Mouse (Mus musculus) kidney, postnatal 0 days (tissue): ENCODE measurements around the gene B4galt1. TPM values are rescaled to one million over a fixed set of nuclear protein-coding genes. Genes with fewer than 3 reads are reported as not detected.

Experiments
- ATAC-seq: fragments of 200-750 bp; cut with Nextera tagmentation; replicated peaks from 2 replicates; pipeline ENCODE4 v1.8.0; 2017; ENCODE audit warnings: low read depth, moderate number of reproducible peaks, moderate TSS enrichment, moderate library complexity; ENCODE audit not compliant: low FRiP score
- DNase-seq: peaks from one replicate; pipeline ENCODE4 v3.0.0-alpha.2; 2016; ENCODE audit warnings: low spot score
- H3K27ac ChIP-seq: fragments of 300-500 bp; sonication (generic); 2 replicates; pipeline ENCODE4 v1.5.1; 2014; ENCODE audit warnings: mild to moderate bottlenecking
- H3K27me3 ChIP-seq: fragments of 300-500 bp; sonication (generic); 2 replicates; pipeline ENCODE4 v1.6.1; 2014; ENCODE audit warnings: low read length, mixed read lengths; ENCODE audit not compliant: insufficient read depth
- H3K36me3 ChIP-seq: fragments of 300-500 bp; sonication (generic); 2 replicates; pipeline ENCODE4 v1.6.1; 2014; ENCODE audit warnings: low read length, mixed read lengths; ENCODE audit not compliant: insufficient read depth
- H3K4me1 ChIP-seq: fragments of 300-500 bp; sonication (generic); replicated peaks from 2 replicates; pipeline ENCODE4 v1.6.1; 2014; ENCODE audit warnings: antibody characterized with exemption, low read length, mixed read lengths; ENCODE audit not compliant: insufficient read depth
- H3K4me2 ChIP-seq: fragments of 300-500 bp; sonication (generic); 2 replicates; pipeline ENCODE4 v1.6.1; 2014; ENCODE audit warnings: mild to moderate bottlenecking, low read length, moderate library complexity, mixed read lengths
- H3K4me3 ChIP-seq: fragments of 300-500 bp; sonication (generic); replicated peaks from 2 replicates; pipeline ENCODE4 v1.5.1; 2014; ENCODE audit warnings: low read depth, low read length
- H3K9ac ChIP-seq: fragments of 300-500 bp; sonication (generic); 2 replicates; pipeline ENCODE4 v1.6.1; 2014; ENCODE audit warnings: low read depth, low read length
- H3K9me3 ChIP-seq: fragments of 300-500 bp; sonication (generic); replicated peaks from 2 replicates; pipeline ENCODE4 v1.6.1; 2016; ENCODE audit warnings: low read length, inconsistent platforms, mixed read lengths
- CTCF ChIP-seq: IDR thresholded peaks from 2 replicates; pipeline ENCODE4 v1.5.1; 2016; ENCODE audit warnings: antibody characterized with exemption, low read depth, mild to moderate bottlenecking, moderate library complexity
- WGBS: fragments of 180-500 bp; shearing (Covaris S2); extraction: QIAGEN DNeasy Blood & Tissue Kit; methylation state at CpG from one replicate; pipeline ENCODE4 v1.1.7; 2014; 5-methylcytosine and 5-hydroxymethylcytosine counted together
- polyA plus RNA-seq: library from polyadenylated mRNA; unstranded; fragments of >200 nt; fragmentation: Nextera tagmentation; extraction: Ambion mirVana; gene quantifications from 2 replicates; pipeline ENCODE4 v1.2.1, GENCODE M21; 2015

B4galt1 gene
- polyA plus RNA-seq, 1 experiment from 2014 or later = 35.9 TPM

DNA sequence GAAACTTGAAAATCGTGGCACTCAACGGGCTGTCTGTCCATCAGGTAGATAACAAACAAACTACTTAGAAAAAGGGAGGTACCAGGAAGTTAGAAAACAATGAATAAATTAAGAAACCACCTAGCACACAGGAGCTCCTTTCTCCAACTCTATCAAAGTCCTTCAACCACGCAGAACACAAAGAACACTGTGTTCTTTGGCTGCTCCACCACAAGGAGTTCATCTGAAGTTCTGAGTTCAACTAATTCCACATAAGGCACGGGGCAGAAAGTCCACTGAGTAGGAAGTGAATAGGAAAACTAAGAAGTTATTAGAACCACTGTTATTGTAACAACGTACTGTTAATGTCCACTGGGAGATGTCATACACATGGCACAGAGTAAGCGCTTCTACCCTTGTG, 39.4 kb downstream of the B4galt1 start:
- ATAC-seq (no peak), DNase-seq (no peak)
- Histone ChIP-seq H3K9ac (no peak overlapping the region), H3K27me3 (no peaks in the 10 kb centered on the region), H3K36me3 (0 out of 2 replicates have a peak, but pooled peaks cover 6% of the 10 kb centered on the region), H3K4me2 (no peak overlapping the region), H3K4me3 (no peak overlapping the region), H3K4me1 (peaks cover 3% of the 10 kb centered on the region), H3K27ac (no peak overlapping the region), H3K9me3 (no peaks in the 10 kb centered on the region)
- WGBS = 77% methylated on average over 6 of the region's 6 CpGs
- TF ChIP-seq CTCF = no peak

DNA sequence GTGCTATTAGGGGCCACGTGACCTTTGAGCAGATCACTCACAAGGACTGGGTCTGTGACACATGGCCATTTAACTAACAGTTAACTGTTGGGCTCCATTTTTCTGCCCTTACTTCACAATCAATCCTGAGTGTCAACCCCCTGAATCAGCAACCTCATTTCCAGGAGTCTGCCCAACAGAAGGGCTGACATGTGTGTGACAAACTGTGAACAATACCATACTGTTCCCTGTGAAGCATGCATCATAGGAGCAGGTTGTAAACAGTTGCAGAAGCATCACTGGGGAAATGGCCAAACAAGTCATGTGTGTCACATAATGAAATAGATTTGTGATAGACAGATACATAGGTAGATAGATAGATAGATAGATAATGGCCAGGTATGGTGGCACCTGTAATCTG, 40.9 kb downstream of the B4galt1 start:
- H3K36me3 ChIP-seq = peaks cover 19% of the 10 kb centered on the region
- no peaks in the 10 kb centered on the region for H3K9me3 ChIP-seq
- no peaks in the 10 kb centered on the region for H3K27me3 ChIP-seq
- no peak overlapping the region for H3K9ac ChIP-seq
- ATAC-seq = no peak
- no peak overlapping the region for H3K4me3 ChIP-seq
- peaks cover 3% of the 10 kb centered on the region; the same call in 1 of the 2 replicates for H3K4me1 ChIP-seq
- H3K4me2 ChIP-seq = no peak overlapping the region
- TF ChIP-seq CTCF = no peak
- DNase-seq = no peak
- no peak overlapping the region for H3K27ac ChIP-seq
- 87% methylated on average over 1 of the region's 1 CpGs for WGBS

GRCm38 (mm10) chr4:40810481-40810880, 43.3 kb downstream of the B4galt1 start:
- WGBS = 88% methylated on average over 5 of the region's 5 CpGs
- no peak for TF ChIP-seq CTCF
- no peaks in the 10 kb centered on the region for H3K9me3 ChIP-seq
- ATAC-seq = no peak
- H3K27ac ChIP-seq = no peak overlapping the region
- peaks cover 34% of the 10 kb centered on the region for H3K36me3 ChIP-seq
- H3K4me3 ChIP-seq = no peak overlapping the region
- H3K4me1 ChIP-seq = peaks cover 2% of the 10 kb centered on the region; the same call in 1 of the 2 replicates
- no peaks in the 10 kb centered on the region for H3K27me3 ChIP-seq
- no peak overlapping the region for H3K4me2 ChIP-seq
- no peak for DNase-seq
- no peak overlapping the region for H3K9ac ChIP-seq

GRCm38 (mm10) chr4:40807382-40807781, 46.4 kb downstream of the B4galt1 start:
- H3K9ac ChIP-seq = no peak overlapping the region
- no peaks in the 10 kb centered on the region for H3K27me3 ChIP-seq
- no peak overlapping the region for H3K4me3 ChIP-seq
- H3K4me2 ChIP-seq = no peak overlapping the region
- peak; percentile 56 for DNase-seq
- H3K4me1 ChIP-seq = no peaks in the 10 kb centered on the region
- no peak for TF ChIP-seq CTCF
- H3K36me3 ChIP-seq = peaks cover 50% of the 10 kb centered on the region
- H3K9me3 ChIP-seq = no peaks in the 10 kb centered on the region
- WGBS = 58% methylated on average over 4 of the region's 4 CpGs
- no peak overlapping the region for H3K27ac ChIP-seq
- no peak for ATAC-seq

GRCm38 (mm10) chr4:40805401-40805800, 48.4 kb downstream of the B4galt1 start:
- H3K27ac ChIP-seq = no peak overlapping the region
- H3K9me3 ChIP-seq = no peaks in the 10 kb centered on the region
- DNase-seq = no peak
- no peak overlapping the region for H3K9ac ChIP-seq
- WGBS = 90% methylated on average over 8 of the region's 8 CpGs
- no peak overlapping the region for H3K4me2 ChIP-seq
- ATAC-seq = no peak
- no peak overlapping the region for H3K4me3 ChIP-seq
- no peaks in the 10 kb centered on the region for H3K4me1 ChIP-seq
- no peaks in the 10 kb centered on the region for H3K27me3 ChIP-seq
- TF ChIP-seq CTCF = no peak
- H3K36me3 ChIP-seq = peaks cover 44% of the 10 kb centered on the region

GRCm38 (mm10) chr4:40802787-40803186, 51.0 kb downstream of the B4galt1 start:
- Histone ChIP-seq H3K27me3 (no peaks in the 10 kb centered on the region), H3K9me3 (no peaks in the 10 kb centered on the region), H3K4me2 (no peak overlapping the region), H3K4me1 (no peaks in the 10 kb centered on the region), H3K4me3 (no peak overlapping the region), H3K36me3 (peaks cover 29% of the 10 kb centered on the region), H3K9ac (no peak overlapping the region), H3K27ac (no peak overlapping the region)
- DNase-seq (no peak), ATAC-seq (no peak)
- WGBS = 91% methylated on average over 3 of the region's 3 CpGs
- TF ChIP-seq CTCF = no peak

GRCm38 (mm10) chr4:40801908-40802307, 51.9 kb downstream of the B4galt1 start:
- no peak overlapping the region for H3K4me2 ChIP-seq
- DNase-seq (no peak), ATAC-seq (peak; percentile 75)
- WGBS = 71% methylated on average over 4 of the region's 4 CpGs
- no peak overlapping the region for H3K9ac ChIP-seq
- H3K36me3 ChIP-seq = peaks cover 24% of the 10 kb centered on the region
- H3K4me1 ChIP-seq = no peaks in the 10 kb centered on the region
- H3K9me3 ChIP-seq = no peaks in the 10 kb centered on the region
- H3K27me3 ChIP-seq = no peaks in the 10 kb centered on the region
- no peak for TF ChIP-seq CTCF
- no peak overlapping the region for H3K4me3 ChIP-seq
- no peak overlapping the region for H3K27ac ChIP-seq
